Mouse (Mus musculus): ENCODE results near the gene Tubb2a. TPM values are rescaled to one million over a fixed set of nuclear protein-coding genes. Genes with fewer than 3 reads are reported as not detected.

Tubb2a gene
- total RNA-seq, 2 experiments from 2014 or later, result 1,288 to 1,354 TPM

Other genes starting within 250 kb of the Tubb2a start
- not detected for gene Serpinb6e, start 234.6 kb downstream of the Tubb2a start, total RNA-seq (2021)
- gene Serpinb6c, start 172.3 kb downstream of the Tubb2a start, total RNA-seq (2021), result under 1 TPM; 0.32 to 0.61 TPM
- gene Nqo2, start 113.3 kb downstream of the Tubb2a start, total RNA-seq (2021), result 1 to 10 TPM; 5.5 to 5.8 TPM
- 1 to 10 TPM; 5.7 to 9.7 TPM for gene Ripk1, start 75.6 kb downstream of the Tubb2a start, total RNA-seq (2021)
- gene Serpinb6a, start 75.2 kb downstream of the Tubb2a start, total RNA-seq (2021), result 10 to 100 TPM; 38.0 to 43.8 TPM
- 10 to 100 TPM; 41.5 to 46.1 TPM for gene Bphl, start 40.4 kb downstream of the Tubb2a start, total RNA-seq (2021)
- 100 to 1,000 TPM; 319 to 347 TPM for gene Tubb2b, start 52.5 kb upstream of the Tubb2a start, total RNA-seq (2021)
- gene Psmg4, start 85.0 kb upstream of the Tubb2a start, total RNA-seq (2021), result 10 to 100 TPM; 26.2 to 26.7 TPM